23 mouse cellular contexts compared by ENCODE assay signal in genomic region chr6:112559549-112559948, GRCm38 (mm10).
A peak's percentile ranks its signal among the peaks of the same experiment; 100 is the strongest.
DNase-seq lines count a peak whose midpoint lies in the region; ATAC-seq and TF ChIP-seq lines count a peak whose summit lies in the region.
"Had no signal": no experiment of that assay in that cellular context is flagged by ENCODE, and none has a peak within 500 bp of the region (broad histone marks: within the 10 kb centered on the region; RNA-seq: fewer than 3 reads in every experiment).

No protein-coding gene starts in this region.

- H3K4me3 ChIP-seq in lung, embryonic 14.5 days (ENCODE audit: low read depth, low read length) = no peak overlapping the region
- H3K4me3 ChIP-seq in ES-Bruce4 (ENCODE audit: low read depth, low read length) = no peak overlapping the region
- H3K4me3 ChIP-seq: embryonic facial prominence, embryonic 10.5 days; forebrain, embryonic 12.5 days; heart, embryonic 15.5 days; hindbrain, embryonic 10.5 days; midbrain, embryonic 12.5 days; neural tube, embryonic 12.5 days had no signal

- 90% methylated on average over 1 of the region's 1 CpGs for WGBS in lung, embryonic 14.5 days

- TF ChIP-seq CTCF in lung, embryonic 14.5 days (IDR thresholded peaks at IDR 0.05; ENCODE audit: low read depth) = 0 out of 2 replicates have a peak, but pooled peaks have one; percentile 7
- TF ChIP-seq CTCF in ES-Bruce4 (IDR thresholded peaks at IDR 0.05; ENCODE audit: low read depth, low read length) = peak; percentile 58

- no peak for ATAC-seq in lung, embryonic 14.5 days (ENCODE audit: insufficient read depth)
- ATAC-seq in granulocyte monocyte progenitor cell, adult 5-6 weeks (replicated peaks; ENCODE audit: poor library complexity, severe bottlenecking) = peak; percentile 75
- ATAC-seq: hindbrain, postnatal 0 days; Patski had no signal

- no peaks in the 10 kb centered on the region for H3K36me3 ChIP-seq in lung, embryonic 14.5 days (ENCODE audit: insufficient read depth)
- no peaks in the 10 kb centered on the region for H3K36me3 ChIP-seq in ES-Bruce4 (ENCODE audit: control insufficient read depth, insufficient read depth, low read length, poor library complexity, severe bottlenecking)
- H3K36me3 ChIP-seq: embryonic facial prominence, embryonic 10.5 days; forebrain, embryonic 12.5 days; heart, embryonic 15.5 days; hindbrain, embryonic 10.5 days; midbrain, embryonic 12.5 days; neural tube, embryonic 12.5 days had no signal

- H3K9ac ChIP-seq in lung, embryonic 14.5 days = no peak overlapping the region
- no peak overlapping the region for H3K9ac ChIP-seq in ES-Bruce4 (ENCODE audit: low read depth, poor library complexity, severe bottlenecking)
- H3K9ac ChIP-seq: forebrain, embryonic 12.5 days; heart, embryonic 15.5 days; midbrain, embryonic 12.5 days; neural tube, embryonic 12.5 days had no signal

- intact Hi-C loops in heart, postnatal 10 days (cut with DNase I) = no loop called here

- H3K27me3 ChIP-seq in lung, embryonic 14.5 days (ENCODE audit: insufficient read depth, low read length) = no peaks in the 10 kb centered on the region
- H3K27me3 ChIP-seq in ES-Bruce4 (ENCODE audit: control insufficient read depth, insufficient read depth, low read length, poor library complexity, severe bottlenecking) = no peaks in the 10 kb centered on the region
- H3K27me3 ChIP-seq: forebrain, embryonic 12.5 days; heart, embryonic 15.5 days; midbrain, embryonic 12.5 days; neural tube, embryonic 12.5 days; Patski had no signal

- H3K4me2 ChIP-seq in lung, embryonic 14.5 days = no peak overlapping the region
- H3K4me2 ChIP-seq: forebrain, embryonic 12.5 days; heart, embryonic 15.5 days; midbrain, embryonic 12.5 days; neural tube, embryonic 12.5 days had no signal

- peak; percentile 75 for DNase-seq in heart, adult 11 months
- DNase-seq in heart, postnatal 10 days = no peak
- DNase-seq in lung, embryonic 14.5 days = no peak
- no peak for DNase-seq in lung, postnatal 4 days
- DNase-seq in adrenal gland, adult 2 months = no peak
- no peak for DNase-seq in left cerebral cortex, adult 9 months (ENCODE audit: low spot score in 2 of 2)
- DNase-seq: adrenal gland, postnatal 25 days; cerebellum, adult 18-20 months; cerebellum, postnatal 36 days; kidney, adult 18-20 months; kidney, postnatal 25 days; lung, postnatal 36 days; right cerebral cortex, adult 18-20 months had no signal

- no peak overlapping the region for H3K27ac ChIP-seq in lung, embryonic 14.5 days (ENCODE audit: low read depth)
- H3K27ac ChIP-seq in ES-Bruce4 (ENCODE audit: insufficient read depth, low read length) = no peak overlapping the region
- H3K27ac ChIP-seq: embryonic facial prominence, embryonic 10.5 days; forebrain, embryonic 12.5 days; heart, embryonic 15.5 days; hindbrain, embryonic 10.5 days; hindbrain, postnatal 0 days; midbrain, embryonic 12.5 days; neural tube, embryonic 12.5 days had no signal

- H3K9me3 ChIP-seq in lung, embryonic 14.5 days (ENCODE audit: low read depth, low read length) = no peaks in the 10 kb centered on the region
- no peaks in the 10 kb centered on the region for H3K9me3 ChIP-seq in ES-Bruce4 (replicated peaks; ENCODE audit: control insufficient read depth, insufficient read depth, low read length, poor library complexity, severe bottlenecking)
- H3K9me3 ChIP-seq: embryonic facial prominence, embryonic 10.5 days; forebrain, embryonic 12.5 days; heart, embryonic 15.5 days; hindbrain, embryonic 10.5 days; midbrain, embryonic 12.5 days; neural tube, embryonic 12.5 days had no signal

- TF ChIP-seq POLR2A in ES-Bruce4 (IDR thresholded peaks at IDR 0.05; ENCODE audit: insufficient read depth, low read length) = no peak

- no peaks in the 10 kb centered on the region for H3K4me1 ChIP-seq in lung, embryonic 14.5 days (ENCODE audit: insufficient read depth)
- H3K4me1 ChIP-seq in ES-Bruce4 (ENCODE audit: control insufficient read depth, insufficient read depth, low read length) = no peaks in the 10 kb centered on the region
- H3K4me1 ChIP-seq: embryonic facial prominence, embryonic 10.5 days; forebrain, embryonic 12.5 days; heart, embryonic 15.5 days; hindbrain, embryonic 10.5 days; neural tube, embryonic 12.5 days had no signal

- no peak for TF ChIP-seq EP300 in ES-Bruce4 (IDR thresholded peaks at IDR 0.05; ENCODE audit: insufficient read depth, low read depth, low read length)
